Mouse (Mus musculus) C2C12 (cell line): ENCODE results near the gene Myh9.

ENCODE experiments used
- CEBPB ChIP-seq: IDR thresholded peaks from one replicate; pipeline ENCODE4 v1.6.1; 2011; ENCODE audit warnings: low read depth, mild to moderate bottlenecking, control low read depth, moderate library complexity
- CTCF ChIP-seq: IDR thresholded peaks from one replicate; pipeline ENCODE4 v1.5.1; 2011; ENCODE audit not compliant: control insufficient read depth, insufficient read depth, insufficient read length
- FOSL1 ChIP-seq: IDR thresholded peaks from one replicate; pipeline ENCODE4 v1.8.0; 2011; ENCODE audit warnings: mild to moderate bottlenecking, low read length; ENCODE audit not compliant: poor library complexity, insufficient read depth, severe bottlenecking
- MAX ChIP-seq: IDR thresholded peaks from one replicate; pipeline ENCODE4 v1.6.1; 2011; ENCODE audit warnings: mild to moderate bottlenecking, control low read depth
- MYOD1 ChIP-seq: IDR thresholded peaks from one replicate; pipeline ENCODE4 v1.6.1; 2011; ENCODE audit warnings: low read depth; ENCODE audit not compliant: control insufficient read depth, insufficient read length
- MYOG ChIP-seq: IDR thresholded peaks from one replicate; pipeline ENCODE4 v1.6.1; 2011; ENCODE audit not compliant: control insufficient read depth, insufficient read length; ENCODE audit errors: extremely low read depth
- USF1 ChIP-seq: IDR thresholded peaks from one replicate; pipeline ENCODE4 v1.6.1; 2011; ENCODE audit warnings: low read depth, mild to moderate bottlenecking, control low read depth, moderate library complexity

DNA sequence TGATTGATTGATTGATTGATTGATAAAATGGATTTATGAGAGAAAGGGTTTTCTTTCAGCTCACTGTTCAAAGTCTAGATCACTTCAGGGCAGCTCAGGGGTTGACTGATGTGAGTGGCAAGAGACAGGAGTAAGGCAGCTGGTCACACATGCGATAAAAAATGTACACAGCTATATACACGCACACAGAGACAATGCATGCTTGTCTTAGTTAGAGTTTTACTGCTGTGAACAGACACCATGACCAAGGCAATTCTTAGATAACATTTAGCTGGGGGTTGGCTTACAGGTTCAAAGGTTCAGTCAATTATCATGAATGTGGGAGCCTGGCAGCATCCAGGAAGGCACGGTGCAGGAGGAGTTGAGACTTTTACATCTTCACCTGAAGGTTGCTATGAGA is 31.0 kb upstream of the Myh9 start:
- no peak for TF ChIP-seq CTCF
- no peak for TF ChIP-seq MAX
- no peak for TF ChIP-seq USF1
- TF ChIP-seq MYOD1 = no peak
- TF ChIP-seq MYOG = no peak
- no peak for TF ChIP-seq FOSL1
- no peak for TF ChIP-seq CEBPB
